Mouse (Mus musculus): ENCODE results near the gene Apc2. TPM values are rescaled to one million over a fixed set of nuclear protein-coding genes. Genes with fewer than 3 reads are reported as not detected.
A peak's percentile ranks its signal among the peaks of the same experiment; 100 is the strongest.

Gene Apc2
- total and polyA plus RNA-seq, 3 experiments, result 0.07 to 0.13 TPM; not detected in 1

DNA sequence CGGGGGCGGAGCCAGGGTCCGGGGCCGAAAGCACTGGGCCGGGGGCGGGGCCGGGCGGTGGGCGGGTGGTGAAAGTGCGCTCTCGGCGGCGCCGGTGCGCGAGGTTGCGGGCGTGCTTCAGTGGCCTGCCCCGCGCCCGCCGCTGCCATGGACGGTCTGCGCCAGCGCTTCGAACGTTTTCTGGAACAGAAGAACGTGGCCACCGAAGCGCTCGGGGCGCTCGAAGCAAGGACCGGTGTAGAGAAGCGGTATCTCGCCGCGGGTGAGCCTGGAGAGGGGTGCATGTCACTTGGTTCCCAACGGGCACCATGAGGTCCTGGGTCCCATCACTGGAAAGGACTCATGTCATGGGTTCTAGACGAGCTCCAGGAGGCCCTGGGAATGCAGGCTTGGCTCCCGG is 34.3 kb downstream of the Apc2 start:
- Histone ChIP-seq H3K27ac (ENCODE audit: insufficient read depth, low read depth) (no peak overlapping the region), H3K27me3 (replicated peaks) (peaks cover 64% of the 10 kb centered on the region), H3K36me3 (replicated peaks in 1 of 2; ENCODE audit: control insufficient read depth in 1 of 2, insufficient read depth in 1 of 2, low read length in 1 of 2) (peaks cover 9 to 14% of the 10 kb centered on the region in 2 experiments), H3K4me1 (ENCODE audit: control insufficient read depth in 1 of 2, insufficient read depth in 2 of 2) (peaks cover 24 to 40% of the 10 kb centered on the region in 2 experiments), H3K9ac (ENCODE audit: insufficient read depth, low read depth) (peak overlapping the region; percentile 41), H3K79me2 (replicated peaks; ENCODE audit: control insufficient read depth, extremely low read depth, insufficient read depth, poor library complexity, severe bottlenecking) (no peaks in the 10 kb centered on the region), H3K9me3 (replicated peaks; ENCODE audit: low read length) (peaks cover 5% of the 10 kb centered on the region), H3K4me2 (ENCODE audit: insufficient read depth, low read depth, poor library complexity, severe bottlenecking) (peak overlapping the region; percentile 58), H3K4me3 (replicated peaks in 1 of 3; ENCODE audit: low read depth in 2 of 3, low read length in 2 of 3, poor library complexity in 1 of 3) (peak overlapping the region; percentile 55 to 71 (median 55))
- TF ChIP-seq ZMIZ1 (IDR thresholded peaks at IDR 0.05; ENCODE audit: low read depth, low read length) (no peak), TCF12 (IDR thresholded peaks at IDR 0.05; ENCODE audit: low read depth, low read length) (0 out of 2 replicates have a peak, but pooled peaks have one; percentile 18), CTCF (conservative IDR thresholded peaks at IDR 0.05 in 1 of 2, IDR thresholded peaks at IDR 0.05 in 1 of 2; ENCODE audit: low read depth in 2 of 2, low read length in 2 of 2) (no peak), TBP (conservative IDR thresholded peaks at IDR 0.05; ENCODE audit: low read depth, low read length) (no peak), USF2 (conservative IDR thresholded peaks at IDR 0.05; ENCODE audit: low read depth, low read length) (no peak), SIN3A (IDR thresholded peaks at IDR 0.05; ENCODE audit: low read length) (peak; percentile 21; the same call in 1 of the 2 replicates), BHLHE40 (IDR thresholded peaks at IDR 0.05; ENCODE audit: low read depth, low read length) (0 out of 2 replicates have a peak, but pooled peaks have one; percentile 8), UBTF (IDR thresholded peaks at IDR 0.05; ENCODE audit: low read depth, low read length) (no peak), SMC3 (IDR thresholded peaks at IDR 0.05; ENCODE audit: low read depth, low read length) (no peak), MXI1 (IDR thresholded peaks at IDR 0.05; ENCODE audit: low read depth, low read length) (peak; percentile 77), EP300 (IDR thresholded peaks at IDR 0.05; ENCODE audit: low read length) (no peak), RCOR1 (conservative IDR thresholded peaks at IDR 0.05; ENCODE audit: low read depth, low read length) (no peak), MAFK (IDR thresholded peaks at IDR 0.05; ENCODE audit: insufficient replicate concordance, low read length) (no peak), POLR2A (IDR thresholded peaks at IDR 0.05; ENCODE audit: low read depth, low read length) (peak; percentile 39; the same call in 1 of the 2 replicates), KAT2A (IDR thresholded peaks at IDR 0.05; ENCODE audit: insufficient replicate concordance, low read length) (no peak)
- in situ Hi-C loops (cut with MboI; ENCODE audit: low pct_ligation_motif_present, low pct_unique_long_range_greater_than_20kb, low sequenced_read_pairs), result no loop called here
- dilution Hi-C loops (cut with MboI; ENCODE audit: extremely low pct_ligation_motif_present, extremely low pct_unique_long_range_greater_than_20kb, low sequenced_read_pairs), result no loop called here
- DNase-seq (ENCODE audit: extremely low read depth), result no peak

DNA sequence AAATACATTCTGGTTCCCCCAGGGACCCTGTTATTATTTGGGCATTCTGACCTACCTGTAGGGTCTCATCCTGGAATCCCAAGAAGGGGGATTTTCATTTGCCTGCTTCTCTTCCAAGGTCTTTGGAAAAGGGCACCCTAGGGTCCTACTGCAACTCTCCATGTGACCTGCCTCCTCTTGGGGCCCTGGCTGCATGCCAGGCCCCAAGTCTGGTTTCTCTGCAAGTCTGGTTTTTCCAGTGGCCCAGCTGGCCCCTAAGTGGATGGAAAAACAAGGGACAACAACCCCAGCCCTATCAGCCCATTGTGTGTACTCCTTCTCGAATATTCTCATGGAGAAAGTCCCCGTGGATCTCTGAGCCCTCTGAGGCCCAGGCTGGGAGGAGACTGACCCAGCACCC is 35.1 kb downstream of the Apc2 start:
- Histone ChIP-seq H3K4me1 (ENCODE audit: control insufficient read depth in 1 of 2, insufficient read depth in 2 of 2) (peaks cover 25 to 40% of the 10 kb centered on the region in 2 experiments), H3K36me3 (replicated peaks in 1 of 2; ENCODE audit: control insufficient read depth in 1 of 2, insufficient read depth in 1 of 2, low read length in 1 of 2) (peaks cover 17 to 22% of the 10 kb centered on the region in 2 experiments), H3K27ac (ENCODE audit: insufficient read depth, low read depth) (no peak overlapping the region), H3K4me3 (replicated peaks in 1 of 3; ENCODE audit: low read depth in 2 of 3, low read length in 2 of 3, poor library complexity in 1 of 3) (peak overlapping the region; percentile 55 to 71 (median 55)), H3K9me3 (replicated peaks; ENCODE audit: low read length) (peaks cover 5% of the 10 kb centered on the region), H3K9ac (ENCODE audit: insufficient read depth, low read depth) (peak overlapping the region; percentile 41), H3K4me2 (ENCODE audit: insufficient read depth, low read depth, poor library complexity, severe bottlenecking) (peak overlapping the region; percentile 58), H3K27me3 (replicated peaks) (peaks cover 56% of the 10 kb centered on the region), H3K79me2 (replicated peaks; ENCODE audit: control insufficient read depth, extremely low read depth, insufficient read depth, poor library complexity, severe bottlenecking) (no peaks in the 10 kb centered on the region)
- in situ Hi-C loops (cut with MboI; ENCODE audit: low pct_ligation_motif_present, low pct_unique_long_range_greater_than_20kb, low sequenced_read_pairs) (no loop called here), dilution Hi-C loops (cut with MboI; ENCODE audit: extremely low pct_ligation_motif_present, extremely low pct_unique_long_range_greater_than_20kb, low sequenced_read_pairs) (no loop called here)
- no peak for DNase-seq (ENCODE audit: extremely low read depth)
- TF ChIP-seq IRF4 (IDR thresholded peaks at IDR 0.05; ENCODE audit: low read depth, low read length) (0 out of 2 replicates have a peak, but pooled peaks have one; percentile 15), POLR2A (IDR thresholded peaks at IDR 0.05; ENCODE audit: low read depth, low read length) (no peak), MXI1 (IDR thresholded peaks at IDR 0.05; ENCODE audit: low read depth, low read length) (peak; percentile 28; the same call in 1 of the 2 replicates), MAX (IDR thresholded peaks at IDR 0.05; ENCODE audit: low read length) (0 out of 2 replicates have a peak, but pooled peaks have one; percentile 17), TCF12 (IDR thresholded peaks at IDR 0.05; ENCODE audit: low read depth, low read length) (0 out of 2 replicates have a peak, but pooled peaks have one; percentile 16), SIN3A (IDR thresholded peaks at IDR 0.05; ENCODE audit: low read length) (no peak)
